Mouse (Mus musculus): ENCODE measurements at regions not wholly inside any gene's neighbourhood (a gene's known extent, or its start where the extent isn't known, plus 50 kb on each side); places are given as distances from the start of the nearest gene placed in this dataset.
A peak's percentile ranks its signal among the peaks of the same experiment; 100 is the strongest.

- TF ChIP-seq CTCF (IDR thresholded peaks at IDR 0.05; ENCODE audit: low read depth) (no peak), EP300 (IDR thresholded peaks at IDR 0.05; ENCODE audit: low read depth) (peak; percentile 60)
These were observed 142.9 kb upstream of the Thbs1 start for GRCm38 (mm10) chr2:117968731-117969130.

Measured in liver, postnatal 0 days (tissue).